Mouse (Mus musculus): ENCODE measurements at regions not wholly inside any gene's neighbourhood (a gene's known extent, or its start where the extent isn't known, plus 50 kb on each side); places are given as distances from the start of the nearest gene placed in this dataset.

GRCm38 (mm10) chr1:83697422-83697821, 289.4 kb upstream of the Sphkap start:
- Histone ChIP-seq H3K9ac (replicated peaks) (no peak overlapping the region), H3K27ac (ENCODE audit: low read depth) (no peak overlapping the region), H3K4me1 (ENCODE audit: insufficient read depth) (no peaks in the 10 kb centered on the region), H3K4me2 (ENCODE audit: low read depth, low read length) (no peak overlapping the region), H3K4me3 (ENCODE audit: low read depth, low read length) (no peak overlapping the region), H3K36me3 (replicated peaks; ENCODE audit: insufficient read depth, low read length) (no peaks in the 10 kb centered on the region), H3K9me3 (ENCODE audit: low read length) (no peaks in the 10 kb centered on the region), H3K27me3 (ENCODE audit: insufficient read depth, low read length) (no peaks in the 10 kb centered on the region)
- no peak for TF ChIP-seq CTCF (IDR thresholded peaks at IDR 0.05; ENCODE audit: low read depth)
- no peak for TF ChIP-seq EP300 (IDR thresholded peaks at IDR 0.05; ENCODE audit: low read depth)
- no peak for DNase-seq
- no peak for ATAC-seq
- 47% methylated on average over 6 of the region's 6 CpGs for WGBS (ENCODE audit: insufficient replicate concordance)

- no peaks in the 10 kb centered on the region for H3K27me3 ChIP-seq (ENCODE audit: insufficient read depth, low read length)
- no peaks in the 10 kb centered on the region for H3K36me3 ChIP-seq (replicated peaks; ENCODE audit: insufficient read depth, low read length)
- no peak overlapping the region for H3K9ac ChIP-seq (replicated peaks)
- H3K4me2 ChIP-seq (ENCODE audit: low read depth, low read length) = no peak overlapping the region
- H3K4me1 ChIP-seq (ENCODE audit: insufficient read depth) = no peaks in the 10 kb centered on the region
- H3K9me3 ChIP-seq (ENCODE audit: low read length) = no peaks in the 10 kb centered on the region
- H3K27ac ChIP-seq (ENCODE audit: low read depth) = no peak overlapping the region
- 56% methylated on average over 3 of the region's 3 CpGs for WGBS (ENCODE audit: insufficient replicate concordance)
- no peak overlapping the region for H3K4me3 ChIP-seq (ENCODE audit: low read depth, low read length)
- no peak for DNase-seq
- TF ChIP-seq EP300 (IDR thresholded peaks at IDR 0.05; ENCODE audit: low read depth) = no peak
- TF ChIP-seq CTCF (IDR thresholded peaks at IDR 0.05; ENCODE audit: low read depth) = no peak
- no peak for ATAC-seq
These were observed 277.2 kb upstream of the Sphkap start for GRCm38 (mm10) chr1:83685221-83685620.

- Histone ChIP-seq H3K27me3 (ENCODE audit: insufficient read depth, low read length) (no peaks in the 10 kb centered on the region), H3K9me3 (ENCODE audit: low read length) (no peaks in the 10 kb centered on the region), H3K36me3 (replicated peaks; ENCODE audit: insufficient read depth, low read length) (no peaks in the 10 kb centered on the region), H3K4me2 (ENCODE audit: low read depth, low read length) (no peak overlapping the region), H3K27ac (ENCODE audit: low read depth) (no peak overlapping the region), H3K4me3 (ENCODE audit: low read depth, low read length) (no peak overlapping the region), H3K4me1 (ENCODE audit: insufficient read depth) (no peaks in the 10 kb centered on the region), H3K9ac (replicated peaks) (no peak overlapping the region)
- TF ChIP-seq EP300 (IDR thresholded peaks at IDR 0.05; ENCODE audit: low read depth) = no peak
- TF ChIP-seq CTCF (IDR thresholded peaks at IDR 0.05; ENCODE audit: low read depth) = no peak
- ATAC-seq (no peak), DNase-seq (no peak)
- 73% methylated on average over 2 of the region's 2 CpGs for WGBS (ENCODE audit: insufficient replicate concordance)
These were observed 257.3 kb upstream of the Sphkap start for GRCm38 (mm10) chr1:83665326-83665725.

GRCm38 (mm10) chr1:83661808-83662802, 254.1 kb upstream of the Sphkap start:
- Histone ChIP-seq H3K4me2 (ENCODE audit: low read depth, low read length) (no peak overlapping the region), H3K9ac (replicated peaks) (no peak overlapping the region), H3K4me1 (ENCODE audit: insufficient read depth) (no peaks in the 10 kb centered on the region), H3K27me3 (ENCODE audit: insufficient read depth, low read length) (no peaks in the 10 kb centered on the region), H3K9me3 (ENCODE audit: low read length) (no peaks in the 10 kb centered on the region), H3K27ac (ENCODE audit: low read depth) (no peak overlapping the region), H3K4me3 (ENCODE audit: low read depth, low read length) (no peak overlapping the region), H3K36me3 (replicated peaks; ENCODE audit: insufficient read depth, low read length) (no peaks in the 10 kb centered on the region)
- TF ChIP-seq CTCF (IDR thresholded peaks at IDR 0.05; ENCODE audit: low read depth) (no peak), EP300 (IDR thresholded peaks at IDR 0.05; ENCODE audit: low read depth) (no peak)
- 82% methylated on average over 3 of the region's 3 CpGs for WGBS (ENCODE audit: insufficient replicate concordance)
- no peak for DNase-seq
- no peak for ATAC-seq

GRCm38 (mm10) chr1:83653661-83654060, 245.7 kb upstream of the Sphkap start:
- Histone ChIP-seq H3K27ac (ENCODE audit: low read depth) (no peak overlapping the region), H3K4me2 (ENCODE audit: low read depth, low read length) (no peak overlapping the region), H3K9ac (replicated peaks) (no peak overlapping the region), H3K4me1 (ENCODE audit: insufficient read depth) (no peaks in the 10 kb centered on the region), H3K27me3 (ENCODE audit: insufficient read depth, low read length) (no peaks in the 10 kb centered on the region), H3K9me3 (ENCODE audit: low read length) (no peaks in the 10 kb centered on the region), H3K4me3 (ENCODE audit: low read depth, low read length) (no peak overlapping the region), H3K36me3 (replicated peaks; ENCODE audit: insufficient read depth, low read length) (no peaks in the 10 kb centered on the region)
- 80% methylated on average over 2 of the region's 2 CpGs for WGBS (ENCODE audit: insufficient replicate concordance)
- ATAC-seq (no peak), DNase-seq (no peak)
- TF ChIP-seq EP300 (IDR thresholded peaks at IDR 0.05; ENCODE audit: low read depth) (no peak), CTCF (IDR thresholded peaks at IDR 0.05; ENCODE audit: low read depth) (no peak)

- ATAC-seq = no peak
- 68% methylated on average over 1 of the region's 1 CpGs for WGBS (ENCODE audit: insufficient replicate concordance)
- TF ChIP-seq EP300 (IDR thresholded peaks at IDR 0.05; ENCODE audit: low read depth) = no peak
- no peak for TF ChIP-seq CTCF (IDR thresholded peaks at IDR 0.05; ENCODE audit: low read depth)
These were observed 237.6 kb upstream of the Sphkap start for GRCm38 (mm10) chr1:83645606-83646005.

More at GRCm38 (mm10) chr1:83645606-83646005, 237.6 kb upstream of the Sphkap start:
- Histone ChIP-seq H3K9me3 (ENCODE audit: low read length) (no peaks in the 10 kb centered on the region), H3K4me2 (ENCODE audit: low read depth, low read length) (no peak overlapping the region), H3K27ac (ENCODE audit: low read depth) (no peak overlapping the region), H3K9ac (replicated peaks) (no peak overlapping the region), H3K36me3 (replicated peaks; ENCODE audit: insufficient read depth, low read length) (no peaks in the 10 kb centered on the region), H3K4me3 (ENCODE audit: low read depth, low read length) (no peak overlapping the region), H3K27me3 (ENCODE audit: insufficient read depth, low read length) (no peaks in the 10 kb centered on the region), H3K4me1 (ENCODE audit: insufficient read depth) (no peaks in the 10 kb centered on the region)
- no peak for DNase-seq

Data from liver, postnatal 0 days (tissue).